Mouse (Mus musculus) lung, postnatal 0 days (tissue): Measurements from ENCODE around the gene Parp8.

Experiments
- CTCF ChIP-seq: IDR thresholded peaks from 2 replicates; pipeline ENCODE4 v1.5.1; 2016; ENCODE audit warnings: antibody characterized with exemption, mild to moderate bottlenecking
- EP300 ChIP-seq: IDR thresholded peaks from 2 replicates; pipeline ENCODE4 v1.6.1; 2016; ENCODE audit warnings: antibody characterized with exemption, mild to moderate bottlenecking, control low read depth

GRCm38 (mm10) chr13:116946566-116946965 is 78.8 kb downstream of the Parp8 start:
- TF ChIP-seq CTCF (no peak), EP300 (no peak)
